Mouse (Mus musculus): ENCODE measurements at regions not wholly inside any gene's neighbourhood (a gene's known extent, or its start where the extent isn't known, plus 50 kb on each side); places are given as distances from the start of the nearest gene placed in this dataset.
"Not testable (repeated sequence)": the region's sequence is repeated elsewhere in the genome, so short reads cannot be mapped to it uniquely, and the experiment has no call there.

DNA sequence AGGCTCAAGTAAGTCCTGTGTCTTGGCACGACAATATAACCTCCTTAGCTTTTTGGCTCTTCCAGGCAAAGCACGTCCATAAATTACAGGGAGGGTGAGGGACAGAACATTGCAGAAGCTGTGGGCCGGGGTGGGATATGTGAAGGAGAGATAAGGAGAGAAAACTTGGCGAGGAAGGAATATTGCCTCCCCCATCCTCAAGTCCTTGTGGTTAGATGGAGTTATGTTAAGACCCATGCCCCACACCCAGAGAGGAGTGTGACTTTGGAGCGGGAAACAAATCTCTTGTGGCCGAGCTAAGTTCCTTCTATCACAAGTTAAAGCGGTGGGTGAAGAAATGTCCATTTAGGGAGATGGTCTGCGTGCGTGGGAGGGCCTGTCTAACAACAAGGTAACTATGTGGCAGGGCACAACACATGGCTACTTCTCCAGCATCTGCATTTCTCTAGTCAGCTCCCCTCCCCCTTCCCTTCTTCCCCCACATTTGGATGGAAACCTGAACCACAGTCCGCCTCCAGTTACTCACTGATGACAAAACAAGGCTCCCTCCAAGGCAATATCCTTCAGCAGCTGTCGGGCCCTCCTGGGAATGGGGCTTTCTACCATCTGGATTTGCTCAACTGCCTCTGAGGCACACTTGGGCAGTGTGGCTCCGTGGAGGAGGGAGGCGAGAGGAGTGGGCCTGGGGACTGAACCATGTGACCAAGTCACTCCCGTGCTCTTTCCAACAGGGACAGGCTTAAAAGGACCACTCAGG is 56.7 kb upstream of the Slc44a3 start:
- H3K36me3 ChIP-seq (ENCODE audit: control insufficient read depth, insufficient read depth): no peaks in the 10 kb centered on the region
- H3K27me3 ChIP-seq (replicated peaks; ENCODE audit: control insufficient read depth, insufficient read depth, low read length): no peaks in the 10 kb centered on the region
- ATAC-seq: no peak
- no peak overlapping the region for H3K4me3 ChIP-seq (ENCODE audit: low read depth, low read length)
- H3K27ac ChIP-seq (ENCODE audit: low read depth, low read length): peak overlapping the region; percentile 30; the same call in 1 of the 2 replicates
- no peaks in the 10 kb centered on the region for H3K9me3 ChIP-seq (ENCODE audit: control insufficient read depth)
- 53% methylated on average over 14 of the region's 14 CpGs for WGBS
- no peak overlapping the region for H3K9ac ChIP-seq (ENCODE audit: low read depth, low read length)
- H3K4me1 ChIP-seq (replicated peaks; ENCODE audit: control insufficient read depth, insufficient read depth, low read length): no peaks in the 10 kb centered on the region; the same call in 1 of the 2 replicates
- no peak overlapping the region for H3K4me2 ChIP-seq (replicated peaks; ENCODE audit: low read depth)
- TF ChIP-seq CTCF (IDR thresholded peaks at IDR 0.05; ENCODE audit: low read depth): no peak

DNA sequence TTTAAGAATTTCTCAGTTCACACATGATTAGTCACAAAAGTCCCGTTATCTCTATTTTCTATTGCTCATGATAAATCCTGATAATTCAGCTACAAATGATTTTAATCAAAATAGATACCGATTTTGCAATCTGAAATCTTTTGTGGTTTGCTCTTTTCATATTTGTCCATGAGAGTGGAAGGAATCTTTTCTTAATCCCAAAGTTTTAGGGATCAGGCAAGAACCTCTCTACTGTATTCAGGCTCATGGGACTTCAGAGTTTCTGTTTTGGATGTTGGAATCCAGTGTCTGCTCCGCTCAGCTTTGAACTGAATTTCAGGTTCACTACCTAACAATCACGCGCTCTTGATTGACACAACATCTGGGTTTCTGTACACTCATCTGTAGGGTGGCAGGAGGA is 53.1 kb upstream of the Slc44a3 start:
- Histone ChIP-seq H3K4me1 (replicated peaks; ENCODE audit: control insufficient read depth, insufficient read depth, low read length) (no peaks in the 10 kb centered on the region), H3K9me3 (ENCODE audit: control insufficient read depth) (no peaks in the 10 kb centered on the region), H3K4me2 (replicated peaks; ENCODE audit: low read depth) (no peak overlapping the region), H3K27ac (ENCODE audit: low read depth, low read length) (no peak overlapping the region), H3K27me3 (replicated peaks; ENCODE audit: control insufficient read depth, insufficient read depth, low read length) (no peaks in the 10 kb centered on the region), H3K9ac (ENCODE audit: low read depth, low read length) (no peak overlapping the region), H3K36me3 (ENCODE audit: control insufficient read depth, insufficient read depth) (no peaks in the 10 kb centered on the region), H3K4me3 (ENCODE audit: low read depth, low read length) (no peak overlapping the region)
- WGBS: 94% methylated on average over 5 of the region's 5 CpGs
- ATAC-seq: no peak
- TF ChIP-seq CTCF (IDR thresholded peaks at IDR 0.05; ENCODE audit: low read depth): no peak

- no peaks in the 10 kb centered on the region for H3K27me3 ChIP-seq (replicated peaks; ENCODE audit: control insufficient read depth, insufficient read depth, low read length)
- no peak overlapping the region for H3K4me3 ChIP-seq (ENCODE audit: low read depth, low read length)
- peak; percentile 33; the same call in 1 of the 2 replicates for ATAC-seq
- H3K4me1 ChIP-seq (replicated peaks; ENCODE audit: control insufficient read depth, insufficient read depth, low read length): no peaks in the 10 kb centered on the region
- no peak for TF ChIP-seq CTCF (IDR thresholded peaks at IDR 0.05; ENCODE audit: low read depth)
- no peak overlapping the region for H3K27ac ChIP-seq (ENCODE audit: low read depth, low read length)
- H3K4me2 ChIP-seq (replicated peaks; ENCODE audit: low read depth): no peak overlapping the region
- WGBS: 59% methylated on average over 5 of the region's 5 CpGs
- no peak overlapping the region for H3K9ac ChIP-seq (ENCODE audit: low read depth, low read length)
- no peaks in the 10 kb centered on the region for H3K9me3 ChIP-seq (ENCODE audit: control insufficient read depth)
- H3K36me3 ChIP-seq (ENCODE audit: control insufficient read depth, insufficient read depth): no peaks in the 10 kb centered on the region
Measured at GRCm38 (mm10) chr3:121584736-121585151, 52.5 kb upstream of the Slc44a3 start.

GRCm38 (mm10) chr3:121584317-121584716 is 52.1 kb upstream of the Slc44a3 start:
- H3K9me3 ChIP-seq (ENCODE audit: control insufficient read depth): no peaks in the 10 kb centered on the region
- no peaks in the 10 kb centered on the region for H3K27me3 ChIP-seq (replicated peaks; ENCODE audit: control insufficient read depth, insufficient read depth, low read length)
- no peak for ATAC-seq
- H3K36me3 ChIP-seq (ENCODE audit: control insufficient read depth, insufficient read depth): no peaks in the 10 kb centered on the region
- H3K4me1 ChIP-seq (replicated peaks; ENCODE audit: control insufficient read depth, insufficient read depth, low read length): no peaks in the 10 kb centered on the region
- no peak overlapping the region for H3K9ac ChIP-seq (ENCODE audit: low read depth, low read length)
- no peak overlapping the region for H3K4me2 ChIP-seq (replicated peaks; ENCODE audit: low read depth)
- H3K4me3 ChIP-seq (ENCODE audit: low read depth, low read length): no peak overlapping the region
- no peak overlapping the region for H3K27ac ChIP-seq (ENCODE audit: low read depth, low read length)
- TF ChIP-seq CTCF (IDR thresholded peaks at IDR 0.05; ENCODE audit: low read depth): no peak

DNA sequence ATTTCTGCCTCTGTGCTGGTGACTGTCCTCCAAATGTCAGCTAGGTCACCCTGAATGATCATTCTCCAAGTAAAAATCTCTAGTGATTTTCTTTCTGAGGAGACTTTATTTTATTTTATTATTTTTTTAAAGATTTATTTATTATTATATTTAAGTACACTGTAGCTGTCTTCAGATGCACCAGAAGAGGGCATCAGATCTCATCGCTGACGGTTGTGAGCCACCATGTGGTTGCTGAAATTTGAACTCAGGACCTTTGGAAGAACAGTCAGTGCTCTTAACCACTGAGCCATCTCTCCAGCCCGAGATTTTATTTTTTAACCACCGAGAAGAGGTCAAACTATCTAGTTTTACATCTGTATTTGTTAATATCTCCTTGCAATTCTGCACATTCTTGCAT is 50.5 kb upstream of the Slc44a3 start:
- not testable (repeated sequence) for H3K4me1 ChIP-seq (replicated peaks; ENCODE audit: control insufficient read depth, insufficient read depth, low read length); H3K9ac ChIP-seq (ENCODE audit: low read depth, low read length); H3K9me3 ChIP-seq (ENCODE audit: control insufficient read depth); H3K36me3 ChIP-seq (ENCODE audit: control insufficient read depth, insufficient read depth); H3K27ac ChIP-seq (ENCODE audit: low read depth, low read length); H3K4me3 ChIP-seq (ENCODE audit: low read depth, low read length); H3K27me3 ChIP-seq (replicated peaks; ENCODE audit: control insufficient read depth, insufficient read depth, low read length); H3K4me2 ChIP-seq (replicated peaks; ENCODE audit: low read depth); ATAC-seq
- 83% methylated on average over 4 of the region's 4 CpGs for WGBS

All from intestine, postnatal 0 days (tissue).